Mouse (Mus musculus) kidney, adult 2 months (tissue): Measurements from ENCODE around the gene Fam178b.

Source experiments
- CTCF ChIP-seq: fragments of 200-500 bp; conservative IDR thresholded peaks from 2 replicates; pipeline ENCODE4 v1.5.1; 2011; ENCODE audit warnings: low read depth, mild to moderate bottlenecking, control low read depth, low read length, moderate library complexity, mixed read lengths; ENCODE audit not compliant: insufficient read depth, insufficient read length
- POLR2A ChIP-seq: fragments of 200-500 bp; IDR thresholded peaks from one replicate; pipeline ENCODE4 v1.6.1; 2011; ENCODE audit warnings: low read depth, low read length, control low read depth

DNA sequence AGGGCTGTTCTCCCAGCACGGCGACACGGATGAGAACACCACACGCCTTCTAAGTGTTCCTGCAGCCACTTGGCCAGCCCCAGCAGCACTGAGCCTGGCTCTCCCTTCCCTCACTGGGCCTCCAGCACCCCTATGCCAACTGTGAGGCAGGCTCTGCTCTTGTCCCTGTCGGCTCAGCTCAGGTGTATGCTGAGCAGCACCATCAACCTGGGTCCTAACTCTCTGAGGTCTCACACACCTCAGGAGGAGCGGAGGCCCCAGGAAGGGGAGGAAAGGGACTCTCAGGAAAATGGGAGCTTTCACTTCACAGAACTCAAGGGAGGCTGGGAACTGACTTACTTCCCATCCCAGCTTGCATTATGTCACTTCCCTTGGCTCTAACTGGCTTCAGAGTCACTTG lies 70.6 kb downstream of the Fam178b start:
- TF ChIP-seq POLR2A = no peak
- TF ChIP-seq CTCF = no peak
